Mouse (Mus musculus) T-cell, adult 2 months (primary cell): Measurements from ENCODE around the gene H2-M10.5.
"Not testable (repeated sequence)": the region's sequence is repeated elsewhere in the genome, so short reads cannot be mapped to it uniquely, and the experiment has no call there.

Source experiments
- DNase-seq: peaks from one replicate; pipeline ENCODE4 v3.0.0; 2022; ENCODE audit warnings: low spot score

H2-M10.5 gene

GRCm38 (mm10) chr17:36772610-36773009 is at the start of gene H2-M10.5:
TSS of gene H2-M10.5 (plus strand) at chr17:36772910.
- not testable (repeated sequence) for DNase-seq

GRCm38 (mm10) chr17:36726046-36726445 is 46.7 kb upstream of the H2-M10.5 start:
- DNase-seq, result no peak

GRCm38 (mm10) chr17:36763816-36764215 is 8.9 kb upstream of the H2-M10.5 start:
- DNase-seq, result no peak

GRCm38 (mm10) chr17:36764244-36764643 is 8.5 kb upstream of the H2-M10.5 start:
- not testable (repeated sequence) for DNase-seq

GRCm38 (mm10) chr17:36765403-36765802 is 7.3 kb upstream of the H2-M10.5 start:
- DNase-seq, result not testable (repeated sequence)

- DNase-seq, result no peak
These were observed 8.8 kb downstream of the H2-M10.5 start for GRCm38 (mm10) chr17:36781533-36781932.

GRCm38 (mm10) chr17:36786483-36786886 is 13.8 kb downstream of the H2-M10.5 start:
- DNase-seq, result peak; percentile 19

- no peak for DNase-seq
These were observed 15.6 kb downstream of the H2-M10.5 start for GRCm38 (mm10) chr17:36788351-36788750.

- DNase-seq, result peak; percentile 62
These were observed 16.1 kb downstream of the H2-M10.5 start for GRCm38 (mm10) chr17:36788801-36789200.

- no peak for DNase-seq
These were observed 26.8 kb downstream of the H2-M10.5 start for GRCm38 (mm10) chr17:36799493-36799892.

- not testable (repeated sequence) for DNase-seq
These were observed 27.3 kb downstream of the H2-M10.5 start for GRCm38 (mm10) chr17:36799921-36800462.

- no peak for DNase-seq
These were observed 39.2 kb downstream of the H2-M10.5 start, which contains the start of gene H2-M10.6 for GRCm38 (mm10) chr17:36811871-36812270. TSS of gene H2-M10.6 (plus strand) at chr17:36812171.

GRCm38 (mm10) chr17:36824005-36824404 is 51.3 kb downstream of the H2-M10.5 start:
- peak; percentile 59 for DNase-seq

GRCm38 (mm10) chr17:36825525-36825924 is 52.8 kb downstream of the H2-M10.5 start:
- peak; percentile 61 for DNase-seq
